Mouse (Mus musculus): ENCODE data around the gene Ism2.
"Not testable (repeated sequence)": the region's sequence is repeated elsewhere in the genome, so short reads cannot be mapped to it uniquely, and the experiment has no call there.

The Ism2 gene

DNA sequence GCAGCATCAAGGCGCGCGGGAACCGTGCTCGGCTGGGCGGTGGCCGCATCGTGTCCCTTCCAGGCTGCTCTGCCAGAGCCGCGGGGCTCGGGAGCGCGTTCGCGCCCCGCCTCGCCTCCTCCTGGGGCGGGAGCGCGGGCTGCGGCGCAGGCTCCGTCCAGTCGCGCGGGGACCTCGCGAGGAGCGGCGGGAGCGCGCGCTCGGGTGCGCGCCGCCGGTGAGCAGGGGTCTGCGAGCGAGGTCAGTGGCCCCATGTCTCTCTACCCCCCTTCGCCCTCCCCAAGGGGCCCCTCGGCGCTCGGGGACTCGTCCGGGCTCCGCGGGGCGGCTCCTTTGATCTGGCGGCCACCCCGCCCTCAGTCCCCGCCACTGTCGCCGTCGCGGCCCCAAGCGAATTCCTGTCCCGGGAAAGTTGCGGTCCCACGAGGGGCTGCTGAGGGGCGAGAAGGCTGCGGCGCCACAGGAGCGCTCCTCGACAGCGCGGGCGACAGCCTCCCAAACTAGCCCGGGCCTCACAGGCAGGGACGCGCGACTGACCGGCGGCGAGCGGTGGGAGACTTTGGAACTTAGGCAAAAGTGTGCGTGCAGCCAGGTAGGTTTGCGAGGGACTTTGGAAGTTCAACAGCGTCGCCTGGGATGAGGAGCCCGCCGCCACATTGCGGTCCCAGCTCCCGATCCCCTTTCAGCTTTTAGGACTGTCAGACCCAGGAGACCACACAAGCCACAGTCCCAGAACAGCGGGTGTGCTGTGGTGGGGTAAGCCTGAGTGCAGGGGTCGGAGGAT is at the start of gene Ism2:
Ism2 (minus strand) TSS at position 49 of the 784 bp plus-strand sequence.
- peak; percentile 71 for DNase-seq (ENCODE audit: low spot score)

DNA sequence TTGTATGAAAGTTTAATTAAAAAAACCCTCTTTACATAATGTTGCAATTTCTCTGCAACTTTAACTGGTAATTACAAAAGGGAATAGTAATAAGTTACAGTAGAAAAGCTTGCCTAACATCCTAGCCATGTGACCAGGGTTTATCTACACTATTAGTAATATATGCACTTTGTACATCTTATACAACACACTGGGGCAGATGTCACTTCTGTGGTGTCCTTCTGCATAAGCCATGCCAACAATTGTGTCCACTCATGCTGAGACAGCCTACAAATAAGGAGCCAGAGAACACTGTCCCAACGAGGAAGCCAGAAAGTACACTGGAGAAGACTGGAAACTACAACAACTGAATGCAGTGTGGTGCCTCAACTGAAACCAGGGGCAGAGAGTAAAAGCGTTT is 48.5 kb upstream of the Ism2 start:
- DNase-seq (ENCODE audit: low spot score) = no peak

DNA sequence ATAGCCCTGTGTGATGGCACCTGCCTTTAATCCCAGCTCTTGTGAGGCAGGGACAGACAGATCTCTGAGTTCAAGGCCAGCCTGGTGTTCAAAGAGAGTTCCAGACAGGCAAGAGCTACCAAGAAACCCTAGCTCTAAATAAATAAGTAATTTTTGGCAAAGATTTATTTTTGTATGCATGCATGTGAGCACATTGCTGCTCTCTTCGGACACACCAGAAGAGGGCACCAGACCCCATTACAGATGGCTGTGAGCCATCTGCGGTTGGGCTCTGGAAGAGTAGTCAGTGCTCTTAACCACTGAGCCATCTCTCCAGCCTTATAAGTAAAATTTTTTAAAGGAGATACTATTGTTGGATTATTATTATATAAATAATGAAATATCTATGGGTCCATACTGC is 48.0 kb upstream of the Ism2 start:
- DNase-seq (ENCODE audit: low spot score) = no peak

DNA sequence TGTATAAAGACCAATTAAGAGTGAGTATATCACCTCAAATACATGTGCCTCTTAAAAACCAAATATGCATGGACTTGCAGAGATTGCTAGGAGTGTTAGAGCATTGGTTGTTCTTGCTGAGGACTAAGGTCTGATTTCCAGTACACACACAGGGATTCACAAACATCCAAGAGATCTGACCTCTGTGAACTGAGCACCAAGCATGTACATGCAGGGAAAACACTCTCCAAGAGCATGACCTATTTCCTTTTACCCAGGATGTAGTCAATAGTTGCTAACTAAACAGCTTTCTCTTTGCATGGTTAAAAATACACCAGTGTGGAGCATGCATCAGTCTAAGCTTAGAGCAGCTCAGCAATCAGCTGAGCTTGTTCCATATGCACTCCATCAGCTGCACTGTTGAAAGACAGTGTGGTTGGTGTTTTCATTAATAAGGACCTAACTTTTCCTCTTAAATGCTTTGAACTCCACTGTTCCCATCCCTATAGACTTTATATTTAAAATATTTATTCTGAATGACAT is 43.6 kb upstream of the Ism2 start:
- DNase-seq (ENCODE audit: low spot score) = no peak

DNA sequence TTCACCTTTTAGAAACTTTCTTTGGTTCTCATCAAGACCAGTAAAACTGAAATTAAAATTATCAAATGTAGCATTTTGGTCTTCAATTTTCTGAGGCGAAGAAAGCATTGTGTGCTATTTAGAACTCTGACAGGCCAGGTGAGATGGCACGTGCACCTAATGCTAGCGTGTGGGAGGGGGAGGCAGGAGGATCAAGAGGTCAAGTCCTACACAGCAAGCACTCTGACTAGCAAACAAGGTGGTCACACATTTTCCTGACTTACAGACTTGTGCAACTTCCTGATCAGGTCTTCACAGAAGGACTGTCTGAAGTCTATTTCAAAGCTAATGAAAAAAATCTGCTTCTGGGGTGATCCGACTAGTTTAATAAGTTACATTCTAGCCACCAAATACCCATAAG is 38.6 kb upstream of the Ism2 start:
- peak; percentile 77 for DNase-seq (ENCODE audit: low spot score)

DNA sequence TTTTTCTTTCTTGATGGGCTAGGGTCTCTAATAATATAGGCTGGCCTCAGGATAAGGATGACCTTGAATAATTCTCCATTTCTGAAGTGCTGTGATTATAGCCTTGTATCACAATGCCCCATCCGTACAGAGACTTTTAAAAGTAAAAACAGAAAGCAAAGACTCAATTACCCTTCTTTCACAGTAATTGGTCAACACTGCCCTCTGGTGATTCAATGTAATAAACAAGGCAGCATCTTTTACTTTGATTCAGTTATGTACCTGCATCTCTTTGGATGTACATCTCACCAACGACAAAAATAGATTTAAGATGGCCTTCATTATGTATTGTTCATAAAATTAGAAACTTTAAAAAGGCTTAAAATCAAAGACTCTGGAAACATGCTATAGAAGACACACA is 35.4 kb upstream of the Ism2 start:
- no peak for DNase-seq (ENCODE audit: low spot score)

DNA sequence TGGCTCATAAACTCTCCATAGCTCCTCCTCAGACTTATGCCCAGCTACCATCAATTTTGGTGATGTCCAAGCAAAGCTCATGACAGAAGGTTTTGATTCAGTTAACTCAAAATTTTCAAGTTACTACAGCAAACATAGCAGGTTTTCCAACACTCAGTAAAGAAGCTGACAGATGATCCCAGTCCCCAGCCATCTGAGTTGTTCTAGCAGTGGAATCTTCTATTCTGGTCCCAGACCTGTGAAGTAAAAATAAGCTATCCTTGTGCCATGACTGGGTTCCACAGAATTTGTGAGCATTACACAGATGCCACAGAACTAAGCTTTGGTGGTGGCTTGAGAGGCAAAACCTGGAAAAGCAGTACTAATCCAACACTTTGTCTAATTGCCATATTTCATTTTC is 34.3 kb upstream of the Ism2 start:
- DNase-seq (ENCODE audit: low spot score) = no peak

DNA sequence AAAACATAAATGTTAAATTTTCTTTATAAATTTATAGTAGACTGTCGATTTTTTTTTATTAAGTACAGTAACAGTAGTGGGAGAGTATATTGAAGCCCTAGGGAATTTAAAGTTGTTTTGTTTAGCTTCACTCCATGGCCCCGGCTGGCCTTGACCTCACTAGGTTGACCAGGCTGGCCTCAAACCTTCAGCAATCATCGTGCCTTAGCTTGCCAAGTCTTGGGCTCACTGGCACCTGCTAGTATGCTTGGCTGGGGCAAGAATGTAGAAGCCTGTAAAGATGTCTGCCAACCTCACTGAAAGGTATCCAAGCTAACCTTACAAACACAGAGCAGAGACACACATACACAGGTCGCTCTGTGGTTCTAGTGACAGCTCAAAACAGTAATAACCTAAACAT is 33.0 kb upstream of the Ism2 start:
- DNase-seq (ENCODE audit: low spot score) = no peak

DNA sequence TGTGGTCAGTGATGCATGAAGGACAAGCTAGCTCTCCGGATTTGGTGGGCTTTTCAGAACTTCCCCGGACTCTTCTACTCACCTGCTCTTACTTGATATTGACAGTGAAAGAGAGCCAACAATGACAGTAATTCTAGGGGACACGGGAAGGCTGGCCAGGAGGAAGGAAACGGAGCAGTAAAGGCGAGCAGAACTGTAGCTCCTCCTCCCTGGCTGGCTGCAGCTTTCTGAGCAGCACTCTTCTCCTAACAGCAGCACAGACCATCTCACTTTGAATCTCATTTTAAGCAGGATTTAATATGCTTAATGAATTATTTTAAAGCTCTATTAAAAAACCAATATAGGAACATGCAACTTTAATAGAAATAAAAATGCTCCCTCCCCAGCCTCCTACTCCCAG is 32.4 kb upstream of the Ism2 start:
- DNase-seq (ENCODE audit: low spot score) = no peak

DNA sequence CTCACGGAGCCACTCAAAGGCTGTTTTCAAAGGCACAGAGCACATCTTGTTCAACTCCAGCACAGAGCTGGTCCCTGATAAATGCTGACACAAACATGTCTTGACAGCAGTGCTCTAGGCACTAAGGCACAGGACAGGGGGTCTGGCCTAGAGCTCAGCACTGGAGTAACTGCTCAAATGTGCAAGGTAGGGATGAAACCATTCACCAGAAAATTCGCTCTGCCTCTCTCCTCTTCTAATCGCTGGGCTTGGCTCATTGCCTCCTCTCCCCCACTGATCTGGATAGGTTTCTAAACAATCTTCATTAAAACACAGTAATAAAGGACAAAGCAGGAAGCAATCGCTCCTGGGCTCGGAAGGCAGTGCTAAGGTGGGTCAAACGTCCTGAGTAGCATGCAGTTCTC is 31.6 kb upstream of the Ism2 start:
- DNase-seq (ENCODE audit: low spot score) = no peak

DNA sequence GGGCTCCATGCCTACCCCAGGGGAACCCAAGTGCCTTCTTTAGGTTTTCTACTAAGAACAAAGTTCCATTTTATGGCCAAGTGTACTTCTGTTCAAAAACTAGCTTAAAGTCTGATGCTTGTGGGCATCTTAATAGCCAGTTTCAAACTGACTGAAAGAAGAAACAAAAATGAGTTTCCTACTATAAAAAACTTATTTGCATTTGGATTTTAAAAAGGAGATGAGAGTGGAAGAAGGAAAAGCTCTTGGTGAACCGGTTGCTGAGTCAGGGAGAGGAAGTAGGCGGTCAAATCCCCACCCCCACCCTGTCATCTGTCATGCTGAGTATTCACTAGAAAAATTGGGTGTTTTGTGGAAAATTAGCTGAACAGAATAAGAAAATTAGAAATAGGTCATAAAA is 30.7 kb upstream of the Ism2 start:
- no peak for DNase-seq (ENCODE audit: low spot score)

DNA sequence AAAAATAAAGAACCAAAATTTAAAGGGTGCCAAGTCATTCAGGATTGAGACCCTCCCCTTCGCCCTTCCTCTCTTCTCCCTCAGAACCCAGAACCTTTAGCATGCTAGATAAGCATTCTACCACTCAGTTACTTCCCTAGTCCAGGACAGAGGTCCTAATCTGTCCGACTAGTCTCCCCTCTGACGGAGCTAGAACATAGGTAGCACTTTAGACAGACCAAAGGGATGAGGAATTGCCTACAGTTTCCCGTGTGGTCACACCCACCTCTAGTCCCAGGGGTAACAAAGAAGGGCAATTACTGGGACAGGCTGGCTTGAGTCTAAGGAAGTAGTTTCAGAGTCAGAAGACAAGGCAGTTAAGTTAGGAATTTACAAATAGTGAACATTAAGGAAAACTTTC is 28.5 kb upstream of the Ism2 start:
- no peak for DNase-seq (ENCODE audit: low spot score)

DNA sequence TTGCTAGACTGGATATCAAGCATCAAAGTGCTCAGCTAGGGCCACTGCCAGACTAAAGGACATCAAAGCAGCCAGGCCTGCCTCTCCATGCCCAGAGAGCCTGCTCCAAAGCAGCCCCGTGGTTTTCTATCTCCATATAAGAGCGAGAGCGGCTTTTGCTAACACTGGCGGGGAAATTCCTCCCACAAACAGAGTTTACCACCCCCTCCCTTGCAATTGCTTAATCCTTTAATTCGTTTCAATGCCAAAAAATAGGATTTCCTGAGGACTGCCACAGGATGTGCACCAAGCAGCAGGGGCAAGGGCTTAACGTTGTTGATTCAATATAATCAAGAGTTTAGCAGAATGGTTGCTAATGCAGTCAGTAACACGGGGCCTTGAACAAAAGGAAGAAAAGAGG is 28.1 kb upstream of the Ism2 start:
- DNase-seq (ENCODE audit: low spot score) = no peak

DNA sequence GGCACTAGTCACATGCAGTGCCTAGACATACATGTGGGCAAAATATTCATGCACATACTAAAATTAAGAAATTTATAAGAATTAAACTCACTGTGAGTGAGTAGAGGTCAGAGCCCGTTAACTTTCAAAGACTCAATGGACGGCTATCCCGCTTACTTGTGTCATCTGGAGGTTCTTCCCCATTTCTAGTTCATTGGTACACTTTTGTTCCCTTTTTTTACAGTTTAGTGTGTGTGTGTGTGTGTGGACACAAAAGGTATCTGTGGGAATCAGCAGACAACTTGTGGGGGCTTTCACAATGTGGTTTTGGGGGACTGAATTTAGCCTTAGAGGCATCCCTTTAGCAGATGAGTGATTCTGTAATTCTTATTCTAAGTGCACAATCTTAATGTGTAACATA is 25.9 kb upstream of the Ism2 start:
- DNase-seq (ENCODE audit: low spot score) = no peak

DNA sequence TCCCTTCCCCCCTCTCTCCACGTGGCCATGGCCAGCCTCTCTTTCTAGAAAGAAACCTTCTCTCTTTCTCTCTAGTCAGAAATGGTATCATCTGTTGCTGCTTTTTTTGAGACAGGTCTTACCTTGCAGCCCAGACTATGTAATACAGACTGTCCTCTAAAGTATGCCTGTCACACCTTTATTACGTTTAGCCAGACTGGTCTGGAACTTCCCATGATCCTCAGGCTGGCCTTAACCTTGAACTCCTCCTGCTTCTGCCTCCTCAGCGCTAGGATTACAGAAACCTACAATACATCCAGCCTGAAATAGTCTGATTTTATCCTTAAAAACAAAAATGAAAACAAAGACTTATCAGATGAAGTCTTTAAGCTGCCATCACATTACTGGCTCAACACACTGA is 19.7 kb upstream of the Ism2 start:
- no peak for DNase-seq (ENCODE audit: low spot score)

DNA sequence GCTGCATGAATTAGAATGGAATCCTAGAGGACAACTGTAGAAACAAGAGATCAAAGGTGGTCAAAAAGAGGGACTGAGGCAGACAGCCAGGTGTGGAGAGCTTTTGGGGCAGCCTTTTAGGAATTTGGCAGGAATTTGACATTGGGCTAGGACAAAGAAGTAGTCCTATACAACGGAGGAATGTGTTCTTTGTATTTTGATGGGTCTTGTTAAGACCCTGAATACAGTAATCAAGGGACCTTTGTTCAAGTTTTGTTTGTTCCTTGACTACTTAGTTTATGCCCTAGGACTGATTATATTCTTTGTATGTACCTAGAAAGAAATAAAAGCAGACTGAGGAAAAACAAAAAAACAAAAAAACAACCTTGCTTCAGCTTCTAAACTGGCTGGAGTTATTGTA is 18.4 kb upstream of the Ism2 start:
- no peak for DNase-seq (ENCODE audit: low spot score)

DNA sequence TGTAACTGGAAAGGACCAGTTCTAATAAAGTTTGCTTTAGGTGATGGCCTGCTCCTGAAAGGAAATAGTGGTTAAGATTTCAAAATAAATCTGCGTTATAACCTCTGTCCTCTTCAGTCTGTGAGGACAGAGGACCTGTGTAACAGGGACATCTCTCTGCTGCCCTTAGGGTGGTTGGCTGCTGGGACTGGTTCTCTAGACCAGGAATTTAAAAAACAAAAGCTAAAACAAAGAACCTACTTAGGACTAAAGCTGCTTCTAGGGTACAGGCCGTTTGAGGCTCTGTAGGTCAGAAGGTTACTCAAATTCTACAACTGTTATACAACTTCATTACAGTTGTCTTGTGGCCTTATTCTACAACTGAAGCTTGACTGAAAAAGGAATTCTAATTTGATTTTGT is 13.6 kb upstream of the Ism2 start:
- DNase-seq (ENCODE audit: low spot score) = no peak

DNA sequence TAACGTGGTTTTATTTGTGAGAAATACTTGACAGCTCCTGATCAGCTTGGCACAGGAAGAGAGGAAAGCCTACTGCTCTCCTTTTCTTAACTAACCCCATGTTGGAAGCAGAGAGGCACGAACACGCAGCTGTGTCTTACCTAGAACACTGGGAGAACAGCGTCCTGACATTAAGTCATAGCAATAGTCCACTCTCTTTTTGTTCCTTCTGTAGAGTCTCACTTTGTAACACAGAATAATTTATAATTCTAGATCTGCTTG is 7.0 kb upstream of the Ism2 start:
- DNase-seq (ENCODE audit: low spot score) = not testable (repeated sequence)

DNA sequence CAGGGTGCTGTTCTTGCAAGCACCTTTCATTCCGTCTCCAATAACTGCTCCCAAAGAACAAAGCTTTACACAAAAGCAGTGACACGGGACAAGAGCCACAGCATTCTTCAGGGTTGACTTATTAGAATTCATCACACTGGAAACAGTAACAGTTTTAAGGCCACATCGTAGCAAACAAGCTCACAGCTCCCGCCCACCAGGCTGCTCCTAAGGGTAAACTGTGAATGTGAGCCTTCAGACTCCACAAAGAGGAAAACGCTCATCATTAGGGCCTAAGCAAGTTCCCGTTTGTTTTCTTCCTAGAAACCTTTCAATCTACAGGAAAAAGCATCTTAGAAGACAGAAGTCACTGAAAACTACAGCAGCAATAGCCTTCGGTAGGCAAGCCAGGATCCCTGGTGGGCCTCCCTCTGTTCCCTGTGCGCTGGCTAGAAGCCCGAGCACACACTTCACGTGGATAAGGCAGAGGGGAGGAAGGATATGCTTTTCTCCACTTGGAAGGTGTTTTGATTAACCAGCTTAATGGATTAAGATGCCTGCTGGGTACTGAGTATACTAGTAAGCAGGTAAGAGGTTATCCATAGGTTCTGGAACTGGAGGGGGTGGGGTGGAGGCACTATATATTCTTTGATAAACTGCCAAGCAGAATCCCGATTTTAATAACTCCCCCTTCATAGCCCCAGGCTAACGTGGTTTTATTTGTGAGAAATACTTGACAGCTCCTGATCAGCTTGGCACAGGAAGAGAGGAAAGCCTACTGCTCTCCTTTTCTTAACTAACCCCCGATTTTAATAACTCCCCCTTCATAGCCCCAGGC is 6.5 kb upstream of the Ism2 start:
- DNase-seq (ENCODE audit: low spot score) = no peak

DNA sequence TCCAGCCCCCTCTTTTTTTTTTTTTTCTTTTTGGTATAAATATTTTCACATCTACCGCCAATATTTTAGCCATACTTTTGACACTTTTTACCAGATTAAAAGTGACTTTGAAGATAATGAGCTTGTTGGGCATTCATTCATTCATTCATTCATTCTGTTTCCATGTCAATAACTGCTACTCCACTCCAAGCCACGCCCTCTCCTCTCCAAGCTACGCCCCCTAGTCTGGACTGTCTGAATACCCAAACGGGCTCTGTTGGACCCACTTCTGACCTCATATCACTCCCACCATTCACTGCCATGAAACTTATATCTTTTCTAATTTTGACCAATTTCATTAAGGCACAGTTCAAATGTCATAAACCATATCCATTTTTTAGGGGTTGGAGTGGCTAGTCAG is 1.7 kb upstream of the Ism2 start:
- DNase-seq (ENCODE audit: low spot score) = no peak

DNA sequence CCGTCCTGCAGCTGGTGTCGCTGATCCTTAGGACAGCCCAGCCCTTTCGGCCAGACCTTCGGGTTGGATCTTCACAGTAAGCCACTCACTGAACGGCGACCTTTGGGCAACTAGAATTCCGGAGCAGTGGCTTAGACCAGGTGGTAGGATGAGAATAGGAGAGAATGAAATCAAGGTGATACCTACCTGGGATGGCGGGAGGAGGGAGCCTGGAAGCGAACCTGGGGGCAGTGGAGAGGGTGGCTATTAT is 861 bp upstream of the Ism2 start:
- no peak for DNase-seq (ENCODE audit: low spot score)

DNA sequence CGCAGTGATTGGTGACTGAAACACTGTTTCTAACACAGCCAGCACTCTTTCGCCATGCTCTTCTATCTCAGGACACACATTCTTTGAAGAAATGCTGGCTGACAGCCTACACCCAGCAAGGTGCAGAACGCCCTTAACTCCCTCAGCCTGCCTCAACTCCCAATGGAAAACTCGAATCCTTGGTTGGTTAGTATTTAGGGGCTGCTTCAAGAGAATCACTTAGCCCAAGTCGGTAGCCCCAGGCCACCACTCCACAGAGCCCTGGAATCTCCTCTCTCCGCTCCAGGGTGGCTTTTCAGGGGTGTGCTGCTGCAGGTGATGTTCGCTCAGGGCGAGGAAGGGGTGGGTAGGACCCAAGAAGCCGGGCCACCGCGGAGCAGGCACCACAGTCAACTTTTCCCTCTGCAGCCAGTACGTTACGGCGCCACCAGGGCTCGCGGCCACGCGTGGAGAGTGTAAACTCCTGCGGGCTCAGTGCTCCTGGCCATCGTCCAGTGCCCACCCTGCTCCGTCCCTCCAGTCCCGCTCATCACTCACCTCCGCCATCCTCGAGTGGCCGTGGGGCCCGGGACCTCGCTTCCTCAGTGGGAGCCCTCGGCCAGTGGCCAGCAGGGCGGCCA is 358 bp downstream of the Ism2 start:
- DNase-seq (ENCODE audit: low spot score) = peak; percentile 15

DNA sequence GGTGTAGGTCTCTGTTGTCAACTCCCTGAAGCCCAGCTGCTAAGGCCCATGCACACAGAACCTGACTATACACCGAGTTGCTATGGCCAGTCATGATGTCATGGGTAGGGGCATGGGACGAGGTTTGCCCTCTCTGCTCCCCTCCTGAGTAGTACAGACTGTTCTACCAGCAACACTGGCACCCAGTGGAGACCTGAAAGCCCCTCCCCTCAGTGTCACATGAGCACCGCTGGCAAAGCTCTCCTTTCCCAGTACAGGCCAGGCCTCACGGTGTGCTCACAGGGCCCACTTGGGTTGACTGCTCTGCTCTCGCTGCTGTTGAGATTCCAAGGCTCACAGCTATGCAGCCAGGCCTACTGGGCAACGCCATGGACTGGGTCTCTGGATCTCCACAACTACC is 5.6 kb downstream of the Ism2 start:
- DNase-seq (ENCODE audit: low spot score) = no peak

DNA sequence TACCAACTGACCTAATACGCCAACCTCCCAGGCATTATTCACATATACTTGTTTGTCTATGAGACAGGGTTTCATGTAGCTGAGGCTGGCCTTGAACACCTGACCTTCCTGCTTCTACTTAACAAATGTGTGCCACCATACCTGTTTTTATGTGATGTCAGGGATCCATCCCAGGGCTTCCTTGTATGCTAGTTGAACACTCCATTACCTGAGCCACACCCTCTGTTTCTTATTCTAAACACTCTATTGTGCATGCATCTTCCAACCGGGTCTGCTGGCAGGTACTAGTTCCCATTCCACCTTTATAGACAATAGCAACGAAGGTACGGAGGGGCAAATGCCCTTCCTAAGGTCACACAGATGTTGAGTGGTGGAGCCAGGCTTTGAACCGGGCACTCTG is 10.4 kb downstream of the Ism2 start:
- no peak for DNase-seq (ENCODE audit: low spot score)
